Mouse (Mus musculus): Measurements from ENCODE around the gene Gm8439. TPM values are rescaled to one million over a fixed set of nuclear protein-coding genes. Genes with fewer than 3 reads are reported as not detected.

Gene Gm8439
- polyA plus RNA-seq, 1 experiment: not detected

DNA sequence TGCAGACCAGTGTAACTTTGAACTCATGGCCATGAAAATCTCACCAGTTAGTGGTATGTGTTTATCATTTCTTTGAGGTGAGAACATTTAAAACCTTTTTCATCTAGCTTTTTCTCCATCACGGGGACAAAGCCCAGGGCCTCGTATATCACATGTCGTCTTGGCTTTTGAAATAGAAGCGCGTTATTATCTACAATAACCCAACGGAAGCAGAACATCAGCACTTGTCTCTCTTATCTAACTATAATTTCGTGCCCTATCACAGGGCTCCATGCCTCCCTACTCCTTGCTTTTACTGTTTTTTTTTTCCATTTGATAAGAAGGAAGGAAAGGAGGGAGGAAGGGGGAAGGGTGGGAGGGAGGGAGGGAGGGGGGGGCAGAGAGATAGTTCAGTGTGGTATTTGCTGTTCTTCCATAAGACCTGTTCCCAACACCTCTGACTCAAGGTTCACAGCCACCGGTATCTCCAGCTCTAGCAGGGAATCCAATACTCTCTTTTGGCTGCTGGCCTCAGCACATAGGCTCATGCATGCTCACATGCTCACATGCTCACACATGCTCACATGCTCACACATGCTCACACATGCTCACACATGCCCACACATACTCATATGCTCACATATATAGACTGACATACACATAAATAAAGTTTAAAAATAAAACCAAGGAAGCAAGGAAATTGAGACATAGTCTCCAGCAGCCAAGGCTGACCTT lies 41.8 kb downstream of the Gm8439 start:
- H3K4me3 ChIP-seq (ENCODE audit: insufficient read depth, low read length): no peak overlapping the region
- H3K4me1 ChIP-seq (ENCODE audit: control insufficient read depth, insufficient read depth, low read length): no peaks in the 10 kb centered on the region
- TF ChIP-seq CTCF (IDR thresholded peaks at IDR 0.05; ENCODE audit: borderline replicate concordance, insufficient read depth, low read length): no peak
- no peak for TF ChIP-seq POLR2A (IDR thresholded peaks at IDR 0.05; ENCODE audit: low read depth, low read length)
- H3K27ac ChIP-seq (ENCODE audit: insufficient read depth, low read length): no peak overlapping the region

DNA sequence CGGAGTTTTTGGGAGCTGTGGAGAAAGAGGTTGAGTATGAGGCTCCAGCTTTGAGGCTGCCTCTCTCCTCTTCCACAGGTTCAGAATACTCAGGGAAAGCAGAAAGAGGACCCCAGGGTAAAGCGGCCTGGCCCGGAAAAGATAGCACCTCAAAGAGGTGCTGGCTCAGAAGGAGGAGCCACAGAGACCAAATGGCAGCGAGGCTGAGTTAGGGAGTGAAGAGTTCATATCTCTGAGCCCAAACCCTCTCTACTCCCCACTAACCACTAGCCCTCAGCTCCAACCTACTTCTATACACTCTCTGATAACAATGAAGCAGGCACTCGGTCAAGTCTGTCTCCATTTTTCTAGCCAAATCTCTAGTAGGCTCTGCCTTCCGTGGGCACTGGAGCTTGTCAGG lies 43.3 kb downstream of the Gm8439 start:
- Histone ChIP-seq H3K4me1 (ENCODE audit: control insufficient read depth, insufficient read depth, low read length) (no peaks in the 10 kb centered on the region), H3K27ac (ENCODE audit: insufficient read depth, low read length) (no peak overlapping the region), H3K4me3 (ENCODE audit: insufficient read depth, low read length) (no peak overlapping the region)
- TF ChIP-seq CTCF (IDR thresholded peaks at IDR 0.05; ENCODE audit: borderline replicate concordance, insufficient read depth, low read length) (no peak), POLR2A (IDR thresholded peaks at IDR 0.05; ENCODE audit: low read depth, low read length) (no peak)

DNA sequence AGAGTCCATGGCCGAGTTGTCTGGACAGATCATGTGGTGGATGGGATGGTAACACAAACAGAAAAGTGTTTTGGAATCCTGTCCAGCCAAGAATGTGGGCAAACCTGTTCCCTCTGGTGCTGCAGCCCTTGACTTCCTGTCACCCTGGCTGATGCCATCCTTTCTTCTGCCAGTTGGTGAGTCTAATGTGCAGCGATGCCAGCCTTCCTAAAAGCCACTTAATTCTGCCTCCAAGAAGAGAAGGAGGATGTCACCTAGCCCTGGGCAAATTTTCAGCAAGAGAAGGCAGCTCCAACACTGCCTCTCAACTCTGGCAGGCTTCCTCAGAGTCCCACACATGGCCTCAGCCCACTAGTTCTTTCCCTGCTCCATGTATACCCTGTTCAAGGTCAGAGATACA lies 46.8 kb downstream of the Gm8439 start:
- TF ChIP-seq CTCF (IDR thresholded peaks at IDR 0.05; ENCODE audit: borderline replicate concordance, insufficient read depth, low read length) (no peak), POLR2A (IDR thresholded peaks at IDR 0.05; ENCODE audit: low read depth, low read length) (no peak)
- Histone ChIP-seq H3K4me3 (ENCODE audit: insufficient read depth, low read length) (no peak overlapping the region), H3K4me1 (ENCODE audit: control insufficient read depth, insufficient read depth, low read length) (no peaks in the 10 kb centered on the region), H3K27ac (ENCODE audit: insufficient read depth, low read length) (no peak overlapping the region)

DNA sequence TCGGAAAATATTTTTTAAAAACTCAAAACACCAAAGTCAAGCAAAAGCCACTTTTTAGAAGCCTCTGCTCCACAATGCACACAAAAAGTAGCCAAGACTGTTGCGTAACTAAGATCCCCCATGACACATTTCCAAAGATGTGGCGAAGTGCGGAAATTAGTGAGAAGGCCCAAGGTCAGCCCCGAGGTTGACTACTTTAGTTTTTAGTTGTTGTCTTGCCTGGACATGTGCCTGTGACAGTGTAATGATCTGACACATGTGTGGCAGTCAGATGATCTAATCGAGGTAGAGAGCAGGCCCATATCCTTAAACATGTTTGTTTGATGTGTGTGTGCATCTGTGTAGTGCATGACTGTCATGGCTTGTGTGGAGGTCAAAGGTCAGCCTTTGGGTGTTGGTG lies 53.4 kb downstream of the Gm8439 start:
- no peak for TF ChIP-seq POLR2A (IDR thresholded peaks at IDR 0.05; ENCODE audit: low read depth, low read length)
- TF ChIP-seq CTCF (IDR thresholded peaks at IDR 0.05; ENCODE audit: borderline replicate concordance, insufficient read depth, low read length): no peak
- Histone ChIP-seq H3K4me1 (ENCODE audit: control insufficient read depth, insufficient read depth, low read length) (no peaks in the 10 kb centered on the region), H3K27ac (ENCODE audit: insufficient read depth, low read length) (no peak overlapping the region), H3K4me3 (ENCODE audit: insufficient read depth, low read length) (no peak overlapping the region)

DNA sequence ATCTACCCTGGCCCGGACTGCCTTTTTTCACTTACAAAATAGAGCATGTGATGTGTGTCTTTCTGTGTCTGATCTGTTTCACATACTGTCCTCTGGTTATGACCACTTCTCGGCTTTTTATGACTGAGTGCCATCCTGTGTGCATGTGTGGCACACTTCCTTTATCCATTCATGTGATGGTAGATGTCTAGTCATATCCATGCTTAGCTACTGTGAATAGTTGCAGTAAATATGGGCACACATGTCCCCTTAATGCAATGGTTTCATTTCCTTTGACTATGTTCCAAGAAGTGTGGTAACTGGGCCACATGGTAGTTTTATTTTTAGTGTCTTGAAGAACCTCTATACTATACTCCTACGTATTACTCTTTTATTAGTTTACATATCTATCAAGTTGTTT lies 55.4 kb downstream of the Gm8439 start:
- no peak overlapping the region for H3K27ac ChIP-seq (ENCODE audit: insufficient read depth, low read length)
- H3K4me3 ChIP-seq (ENCODE audit: insufficient read depth, low read length): no peak overlapping the region
- no peaks in the 10 kb centered on the region for H3K4me1 ChIP-seq (ENCODE audit: control insufficient read depth, insufficient read depth, low read length)
- no peak for TF ChIP-seq POLR2A (IDR thresholded peaks at IDR 0.05; ENCODE audit: low read depth, low read length)
- TF ChIP-seq CTCF (IDR thresholded peaks at IDR 0.05; ENCODE audit: borderline replicate concordance, insufficient read depth, low read length): no peak

DNA sequence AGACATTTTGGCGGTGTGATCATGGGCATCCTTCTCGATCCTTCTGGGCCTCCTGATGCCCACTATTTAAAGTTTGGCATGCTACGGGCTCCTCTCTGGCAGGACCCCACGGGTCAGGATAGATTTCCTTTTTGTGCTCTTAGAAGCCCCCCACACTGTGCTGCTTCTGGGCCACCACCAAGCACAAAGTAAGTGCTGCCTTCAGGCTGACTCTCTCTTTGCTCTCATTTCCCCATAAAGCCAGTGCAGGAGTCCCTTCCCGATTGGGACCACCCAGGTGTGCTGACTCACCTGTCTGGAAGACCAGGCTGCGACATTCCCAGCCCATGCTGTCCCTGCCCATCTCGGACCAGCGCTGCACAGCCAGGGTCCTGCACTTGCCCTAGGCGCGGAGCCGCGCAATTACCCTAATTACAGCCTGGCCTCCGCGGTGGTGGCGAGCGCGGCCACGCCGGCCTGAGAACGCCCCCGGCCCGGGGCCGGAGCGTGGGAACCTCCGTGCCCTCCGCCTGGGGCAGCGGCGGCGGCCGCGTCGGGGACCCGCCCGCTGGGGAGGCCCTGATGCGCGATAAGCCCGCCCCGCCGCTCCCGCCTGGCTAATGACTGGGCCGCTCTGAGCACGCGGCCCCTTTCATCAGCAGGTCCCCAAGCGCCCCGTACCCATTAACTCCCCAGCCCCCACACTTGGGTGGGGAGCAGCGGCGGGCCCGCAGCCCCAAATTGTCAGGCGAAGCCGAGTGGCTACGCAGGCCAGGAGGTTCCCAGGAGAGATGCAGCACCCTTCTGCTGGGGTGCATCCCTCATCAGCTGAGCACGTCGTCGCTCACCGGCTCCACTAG lies 61.0 kb downstream of the Gm8439 start:
- TF ChIP-seq POLR2A (IDR thresholded peaks at IDR 0.05; ENCODE audit: low read depth, low read length) (no peak), CTCF (IDR thresholded peaks at IDR 0.05; ENCODE audit: borderline replicate concordance, insufficient read depth, low read length) (no peak)
- Histone ChIP-seq H3K4me3 (ENCODE audit: insufficient read depth, low read length) (no peak overlapping the region), H3K27ac (ENCODE audit: insufficient read depth, low read length) (no peak overlapping the region), H3K4me1 (ENCODE audit: control insufficient read depth, insufficient read depth, low read length) (no peaks in the 10 kb centered on the region)

DNA sequence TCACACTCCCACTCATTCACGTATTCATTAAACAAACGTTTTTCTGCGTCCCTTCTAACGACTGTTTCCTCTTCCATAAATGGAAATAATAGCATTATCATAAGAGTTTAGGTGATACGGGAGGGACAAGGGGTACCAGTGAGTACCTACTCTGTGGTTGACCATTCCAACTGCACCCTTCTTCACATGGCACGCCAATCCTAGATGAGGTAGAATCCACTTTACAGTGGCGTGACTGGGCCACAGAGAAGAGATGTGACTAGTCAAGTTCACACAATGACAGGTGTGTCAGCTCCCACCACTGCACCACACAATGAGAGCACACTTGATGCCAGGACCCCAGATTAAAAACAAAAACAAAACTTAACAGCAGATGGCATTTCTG lies 61.7 kb downstream of the Gm8439 start:
- no peak overlapping the region for H3K27ac ChIP-seq (ENCODE audit: insufficient read depth, low read length)
- TF ChIP-seq POLR2A (IDR thresholded peaks at IDR 0.05; ENCODE audit: low read depth, low read length) (no peak), CTCF (IDR thresholded peaks at IDR 0.05; ENCODE audit: borderline replicate concordance, insufficient read depth, low read length) (no peak)
- no peak overlapping the region for H3K4me3 ChIP-seq (ENCODE audit: insufficient read depth, low read length)
- H3K4me1 ChIP-seq (ENCODE audit: control insufficient read depth, insufficient read depth, low read length): no peaks in the 10 kb centered on the region

DNA sequence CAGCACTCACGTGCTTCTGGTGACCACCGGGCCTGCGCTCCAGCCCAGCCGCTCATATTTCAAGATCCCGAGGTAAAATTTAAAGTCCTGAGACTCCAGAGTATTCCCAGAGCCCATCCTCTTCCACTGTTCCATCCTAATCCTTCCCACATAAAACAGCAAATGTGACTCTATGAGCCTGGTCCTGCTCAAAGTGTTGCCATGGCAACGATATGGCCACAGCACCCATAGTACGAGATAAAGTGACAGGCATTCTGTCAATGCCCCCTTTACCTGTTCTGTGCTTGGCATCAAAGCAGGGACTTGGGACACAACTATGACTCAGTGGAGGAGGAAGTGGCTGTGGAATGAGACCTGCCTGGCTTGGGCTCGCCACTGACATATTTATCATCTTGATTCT lies 67.4 kb downstream of the Gm8439 start:
- Histone ChIP-seq H3K27ac (ENCODE audit: insufficient read depth, low read length) (no peak overlapping the region), H3K4me3 (ENCODE audit: insufficient read depth, low read length) (no peak overlapping the region), H3K4me1 (ENCODE audit: control insufficient read depth, insufficient read depth, low read length) (no peaks in the 10 kb centered on the region)
- TF ChIP-seq CTCF (IDR thresholded peaks at IDR 0.05; ENCODE audit: borderline replicate concordance, insufficient read depth, low read length) (no peak), POLR2A (IDR thresholded peaks at IDR 0.05; ENCODE audit: low read depth, low read length) (no peak)

Other genes starting within 250 kb of the Gm8439 start
- gene Scmh1, start 183.5 kb upstream of the Gm8439 start, polyA plus RNA-seq (2011; ENCODE audit: insufficient read length, low read depth, missing spikeins): 36.7 and 40.4 TPM in 2 replicates
- 0.30 TPM in 1 of 2 replicates, not detected in the other for gene Slfnl1, start 56.5 kb upstream of the Gm8439 start, polyA plus RNA-seq (2011; ENCODE audit: insufficient read length, low read depth, missing spikeins)
- 95.9 and 98.3 TPM in 2 replicates for gene Ctps, start 18.5 kb upstream of the Gm8439 start, polyA plus RNA-seq (2011; ENCODE audit: insufficient read length, low read depth, missing spikeins)
- gene Cited4, start 77.8 kb downstream of the Gm8439 start, polyA plus RNA-seq (2011; ENCODE audit: insufficient read length, low read depth, missing spikeins): not detected in 2 replicates
- 0.74 and 0.75 TPM in 2 replicates for gene Kcnq4, start 159.9 kb downstream of the Gm8439 start, polyA plus RNA-seq (2011; ENCODE audit: insufficient read length, low read depth, missing spikeins)
- gene Nfyc, start 242.8 kb downstream of the Gm8439 start, polyA plus RNA-seq (2011; ENCODE audit: insufficient read length, low read depth, missing spikeins): 30.4 and 36.4 TPM in 2 replicates